Comparison of ENCODE assay signal across 8 mouse cellular contexts in genomic region chr11:76027139-76028071, GRCm38 (mm10). TPM values are rescaled to one million over a fixed set of nuclear protein-coding genes. Genes with fewer than 3 reads are reported as not detected.
A peak's percentile ranks its signal among the peaks of the same experiment; 100 is the strongest.
DNase-seq lines count a peak whose midpoint lies in the region; ATAC-seq and TF ChIP-seq lines count a peak whose summit lies in the region.

Gene Rflnb (minus strand): TSS chr11:76027782.

- H3K36me3 ChIP-seq in ES-Bruce4 (ENCODE audit: control insufficient read depth, insufficient read depth, low read length, poor library complexity, severe bottlenecking) = no peaks in the 10 kb centered on the region
- H3K36me3 ChIP-seq in forebrain, embryonic 11.5 days (ENCODE audit: control insufficient read depth, insufficient read depth, low read length) = no peaks in the 10 kb centered on the region
- H3K36me3 ChIP-seq in heart, embryonic 16.5 days (ENCODE audit: control insufficient read depth, insufficient read depth) = no peaks in the 10 kb centered on the region
- H3K36me3 ChIP-seq in neural tube, embryonic 15.5 days = no peaks in the 10 kb centered on the region

- H3K4me2 ChIP-seq in forebrain, embryonic 11.5 days (ENCODE audit: low read depth, low read length, severe bottlenecking) = peak within 1 kb of the TSS; percentile 94
- H3K4me2 ChIP-seq in heart, embryonic 16.5 days (ENCODE audit: low read depth, low read length) = peak within 1 kb of the TSS; percentile 85
- H3K4me2 ChIP-seq in neural tube, embryonic 15.5 days = peak within 1 kb of the TSS; percentile 90

- H3K9ac ChIP-seq in ES-Bruce4 (ENCODE audit: low read depth, poor library complexity, severe bottlenecking) = peak within 1 kb of the TSS; percentile 78
- peak within 1 kb of the TSS; percentile 63 for H3K9ac ChIP-seq in forebrain, embryonic 11.5 days (ENCODE audit: low read length)
- peak within 1 kb of the TSS; percentile 82 for H3K9ac ChIP-seq in heart, embryonic 16.5 days (ENCODE audit: low read length)
- H3K9ac ChIP-seq in neural tube, embryonic 15.5 days (replicated peaks) = peak within 1 kb of the TSS; percentile 41

- no peaks in the 10 kb centered on the region for H3K9me3 ChIP-seq in ES-Bruce4 (replicated peaks; ENCODE audit: control insufficient read depth, insufficient read depth, low read length, poor library complexity, severe bottlenecking)
- no peaks in the 10 kb centered on the region for H3K9me3 ChIP-seq in forebrain, embryonic 11.5 days (ENCODE audit: control insufficient read depth, low read length)
- H3K9me3 ChIP-seq in heart, embryonic 16.5 days (replicated peaks; ENCODE audit: control insufficient read depth, low read length) = no peaks in the 10 kb centered on the region
- H3K9me3 ChIP-seq in neural tube, embryonic 15.5 days (replicated peaks) = no peaks in the 10 kb centered on the region

- WGBS in forebrain, embryonic 11.5 days = under 1% methylated on average over 100 of the region's 112 CpGs
- 1% methylated on average over 97 of the region's 112 CpGs for WGBS in heart, embryonic 16.5 days
- WGBS in lung, adult 2 months = under 1% methylated on average over 112 of the region's 112 CpGs
- under 1% methylated on average over 99 of the region's 112 CpGs for WGBS in neural tube, embryonic 15.5 days

- peak; percentile 89 for ATAC-seq in forebrain, embryonic 11.5 days (replicated peaks; ENCODE audit: low FRiP score)
- peak; percentile 97 for ATAC-seq in heart, embryonic 16.5 days (replicated peaks; ENCODE audit: extremely low read depth, insufficient read depth, low FRiP score)
- ATAC-seq in neural tube, embryonic 15.5 days (ENCODE audit: low FRiP score) = peak; percentile 81

- TF ChIP-seq EP300 in ES-Bruce4 (IDR thresholded peaks at IDR 0.05; ENCODE audit: insufficient read depth, low read depth, low read length) = no peak

- peak within 1 kb of the TSS; percentile 71 for H3K4me3 ChIP-seq in ES-Bruce4 (ENCODE audit: low read depth, low read length)
- peak within 1 kb of the TSS; percentile 57 for H3K4me3 ChIP-seq in forebrain, embryonic 11.5 days (ENCODE audit: low read depth, low read length)
- H3K4me3 ChIP-seq in heart, embryonic 16.5 days (ENCODE audit: low read length) = peak within 1 kb of the TSS; percentile 73
- peak within 1 kb of the TSS; percentile 74 for H3K4me3 ChIP-seq in lung, adult 2 months (replicated peaks; ENCODE audit: extremely low read depth, low read depth, low read length)
- peak within 1 kb of the TSS; percentile 65 for H3K4me3 ChIP-seq in neural tube, embryonic 15.5 days (replicated peaks)

- peaks cover 16% of the 10 kb centered on the region for H3K27me3 ChIP-seq in ES-Bruce4 (ENCODE audit: control insufficient read depth, insufficient read depth, low read length, poor library complexity, severe bottlenecking)
- peaks cover 2% of the 10 kb centered on the region; the same call in 1 of the 2 replicates for H3K27me3 ChIP-seq in forebrain, embryonic 11.5 days (ENCODE audit: control insufficient read depth, insufficient read depth, low read length)
- H3K27me3 ChIP-seq in heart, embryonic 16.5 days (ENCODE audit: control insufficient read depth, insufficient read depth, low read length) = no peaks in the 10 kb centered on the region; the same call in 1 of the 2 replicates
- peaks cover 4% of the 10 kb centered on the region; the same call in 1 of the 2 replicates for H3K27me3 ChIP-seq in neural tube, embryonic 15.5 days (replicated peaks)

- no peak within 1 kb of the TSS for H3K27ac ChIP-seq in ES-Bruce4 (ENCODE audit: insufficient read depth, low read length)
- H3K27ac ChIP-seq in forebrain, embryonic 11.5 days (ENCODE audit: low read depth, low read length) = no peak within 1 kb of the TSS; the same call in 1 of the 2 replicates
- peak within 1 kb of the TSS; percentile 57 for H3K27ac ChIP-seq in heart, embryonic 16.5 days (ENCODE audit: low read length)
- no peak within 1 kb of the TSS for H3K27ac ChIP-seq in neural tube, embryonic 15.5 days (replicated peaks)

- no peaks in the 10 kb centered on the region for H3K4me1 ChIP-seq in ES-Bruce4 (ENCODE audit: control insufficient read depth, insufficient read depth, low read length)
- peaks cover 6% of the 10 kb centered on the region; the same call in 1 of the 2 replicates for H3K4me1 ChIP-seq in forebrain, embryonic 11.5 days (replicated peaks; ENCODE audit: control insufficient read depth, insufficient read depth, low read length)
- H3K4me1 ChIP-seq in heart, embryonic 16.5 days (ENCODE audit: control insufficient read depth, insufficient read depth, low read length) = peaks cover 8% of the 10 kb centered on the region
- H3K4me1 ChIP-seq in lung, adult 2 months (ENCODE audit: control insufficient read depth, insufficient read depth, low read length) = no peaks in the 10 kb centered on the region
- peaks cover 17% of the 10 kb centered on the region for H3K4me1 ChIP-seq in neural tube, embryonic 15.5 days

- TF ChIP-seq POLR2A in ES-Bruce4 (IDR thresholded peaks at IDR 0.05; ENCODE audit: insufficient read depth, low read length) = no peak
- TF ChIP-seq POLR2A in lung, adult 2 months (IDR thresholded peaks at IDR 0.05; ENCODE audit: borderline replicate concordance, extremely low read depth, low read depth, low read length) = peak; percentile 42; the same call in 1 of the 2 replicates

- peak; percentile 19 for TF ChIP-seq CTCF in ES-Bruce4 (IDR thresholded peaks at IDR 0.05; ENCODE audit: low read depth, low read length)
- no peak for TF ChIP-seq CTCF in lung, adult 2 months (IDR thresholded peaks at IDR 0.05; ENCODE audit: insufficient read depth, low read length)

- peak; percentile 40 for DNase-seq in c-Kit-positive CD71-positive TER-119-positive erythroid progenitor cells, embryonic 14.5 days (ENCODE audit: low spot score)
- peak; percentile 91 for DNase-seq in forebrain, embryonic 11.5 days (ENCODE audit: low spot score)
- DNase-seq in kidney, postnatal 25 days = peak; percentile 89 to 94
- DNase-seq in lung, adult 2 months = peak; percentile 89
- peak; percentile 94 for DNase-seq in testis, postnatal 10 days (ENCODE audit: low spot score)

RNA-seq across cellular contexts. Expression of gene Rflnb, which starts in this region (rescaled TPM):
- polyA plus RNA-seq in ES-Bruce4 (2011; ENCODE audit: insufficient read depth, insufficient read length, low read depth, missing spikeins) = 4.0 and 4.7 TPM in 2 replicates
- polyA plus RNA-seq in forebrain, embryonic 11.5 days (2014; fragmentation: Nextera tagmentation; extraction: Ambion mirVana) = 12.1 and 15.3 TPM in 2 replicates
- 14.9 and 16.8 TPM in 2 replicates for polyA plus RNA-seq in heart, embryonic 16.5 days (2015; fragmentation: Nextera tagmentation; extraction: Ambion mirVana)
- polyA plus RNA-seq in lung, adult 2 months (2012; rRNA removed) = 15.6 and 16.0 TPM in 2 replicates
- 12.6 and 19.1 TPM in 2 replicates for polyA plus RNA-seq in neural tube, embryonic 15.5 days (2015; fragmentation: Nextera tagmentation; extraction: Ambion mirVana)

Comparison
In these comparisons a context has a peak if more than half of its experiments do, and no peak if none do; other contexts are left out.
1. DNase-seq: peak in every context shown above with its lines; median percentile 94 in testis, postnatal 10 days; 92 in kidney, postnatal 25 days; 91 in forebrain, embryonic 11.5 days; 89 in lung, adult 2 months; 40 in c-Kit-positive CD71-positive TER-119-positive erythroid progenitor cells, embryonic 14.5 days.